Mouse (Mus musculus) lung, postnatal 10 days (tissue): ENCODE measurements around the gene Dus2.
"Not testable (repeated sequence)": the region's sequence is repeated elsewhere in the genome, so short reads cannot be mapped to it uniquely, and the experiment has no call there.

Experiments
- DNase-seq: peaks from one replicate; pipeline ENCODE4 v3.0.0; 2021

The Dus2 gene

GRCm38 (mm10) chr8:105991546-105991945 lies 409 bp downstream of the Dus2 start:
- DNase-seq: peak; percentile 36

DNA sequence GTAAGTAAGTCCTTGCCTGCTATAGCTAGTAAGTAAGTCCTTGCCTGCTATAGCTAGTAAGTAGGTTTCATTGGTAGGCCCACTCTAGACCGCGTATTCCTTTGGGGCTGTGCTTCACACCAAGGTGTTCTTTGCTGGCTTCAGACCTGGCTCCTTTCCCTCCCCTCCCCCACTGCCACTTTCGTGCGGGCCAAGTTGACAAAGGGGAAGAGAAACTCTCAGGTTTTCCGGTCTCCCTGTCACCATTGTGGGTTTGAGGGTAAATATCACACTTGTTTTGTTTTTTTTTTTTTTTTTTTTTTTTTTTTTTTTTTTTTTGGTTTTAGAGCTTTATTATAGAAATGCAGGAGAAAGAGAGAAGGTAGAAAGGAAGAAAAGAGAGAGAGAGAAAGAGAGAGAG lies 1.4 kb downstream of the Dus2 start:
- peak; percentile 47 for DNase-seq

- DNase-seq: no peak
Observed at GRCm38 (mm10) chr8:105993226-105993625, 2.1 kb downstream of the Dus2 start.

DNA sequence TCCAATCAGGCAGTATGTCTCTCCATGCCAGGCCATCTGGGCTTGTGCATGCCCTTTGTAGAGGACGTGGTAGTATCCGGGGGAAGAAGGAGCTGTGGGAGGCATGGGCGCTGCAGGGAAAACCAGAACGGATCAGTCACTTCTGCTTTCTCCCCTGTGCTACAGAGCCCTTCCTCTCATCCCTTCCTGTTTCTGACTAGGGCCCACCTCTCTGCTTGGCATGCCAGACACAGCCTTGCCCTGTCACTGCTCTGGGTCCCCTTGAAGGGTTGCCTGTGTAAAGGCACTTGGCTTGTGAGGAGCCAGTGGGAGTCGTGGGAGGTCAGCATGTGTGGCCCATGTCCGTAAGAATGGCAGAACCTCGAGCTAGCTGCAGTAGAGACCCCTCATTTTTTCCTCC lies 5.2 kb downstream of the Dus2 start:
- no peak for DNase-seq

DNA sequence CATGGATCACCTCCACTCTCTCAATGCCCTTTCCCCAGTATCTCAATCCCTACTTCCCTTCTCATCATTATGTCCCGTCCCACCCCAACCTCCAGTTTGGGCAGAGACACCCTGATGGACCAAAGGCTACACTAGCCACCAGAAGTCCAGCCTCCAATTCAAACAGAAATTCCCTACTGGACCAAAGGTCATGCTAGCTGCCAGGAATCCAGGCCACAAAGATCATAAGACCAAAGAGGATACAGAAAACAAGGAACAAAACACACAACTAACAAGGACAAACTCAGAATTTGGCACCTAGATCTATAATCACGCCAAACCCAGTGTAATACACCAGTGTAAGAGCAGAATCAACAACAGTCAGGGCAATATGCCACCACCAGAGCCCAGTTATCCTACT lies 7.8 kb downstream of the Dus2 start:
- no peak for DNase-seq

GRCm38 (mm10) chr8:106001908-106002307 lies 10.8 kb downstream of the Dus2 start:
- DNase-seq: no peak

DNA sequence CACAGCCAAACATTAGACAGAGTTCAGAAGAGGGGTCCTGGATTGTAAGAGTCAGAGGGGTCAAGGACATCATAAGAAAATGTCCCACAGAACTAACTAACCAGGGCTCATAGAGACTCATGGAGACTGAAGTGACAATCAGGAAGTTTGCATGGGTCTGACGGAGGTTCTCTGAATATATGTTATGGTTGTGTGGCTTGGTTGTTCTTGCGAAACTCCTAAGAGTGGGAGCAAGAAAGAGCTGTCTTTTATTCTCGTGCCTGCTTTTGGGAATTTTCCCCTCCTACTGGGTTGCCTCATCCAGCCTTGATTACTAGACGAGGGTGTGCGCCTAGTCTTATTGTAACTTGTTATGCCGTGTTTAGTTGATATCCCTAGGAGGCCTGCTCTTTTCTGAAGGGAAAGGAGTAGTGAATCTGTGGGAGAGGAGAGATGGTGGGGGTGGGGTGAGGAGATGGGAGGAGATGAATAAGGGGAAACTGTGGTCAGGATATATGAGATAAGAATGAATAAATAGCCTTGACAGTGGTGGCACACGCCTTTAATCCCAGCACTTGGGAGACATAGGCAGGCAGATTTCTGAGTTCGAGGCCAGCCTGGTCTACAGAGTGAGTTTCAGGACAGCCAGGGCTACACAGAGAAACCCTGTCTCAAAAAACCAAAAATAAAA lies 13.5 kb downstream of the Dus2 start:
- DNase-seq: no peak

DNA sequence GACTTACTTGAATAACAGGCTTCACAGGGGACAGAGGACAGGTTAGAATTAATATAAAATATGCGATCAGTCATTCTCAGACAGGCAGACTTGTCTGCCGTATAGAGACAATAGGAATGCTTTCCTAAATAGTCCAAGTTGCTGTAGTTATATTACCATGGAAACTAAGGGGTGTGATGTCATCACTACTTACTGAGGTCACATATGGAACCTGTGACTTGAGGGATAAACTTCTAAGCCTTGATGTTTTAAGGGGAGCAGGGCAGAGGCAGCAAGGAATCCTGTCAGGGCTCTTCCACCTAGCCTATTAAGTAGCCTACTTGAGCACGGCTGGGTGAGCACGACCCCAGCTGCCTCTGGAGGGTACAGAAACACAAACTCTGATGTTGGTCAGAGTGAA lies 14.7 kb downstream of the Dus2 start, which contains the start of gene Dpep2nb:
Gene Dpep2nb, minus strand, starts transcription at position 101 of the 400 bp plus-strand sequence.
- DNase-seq: no peak

DNA sequence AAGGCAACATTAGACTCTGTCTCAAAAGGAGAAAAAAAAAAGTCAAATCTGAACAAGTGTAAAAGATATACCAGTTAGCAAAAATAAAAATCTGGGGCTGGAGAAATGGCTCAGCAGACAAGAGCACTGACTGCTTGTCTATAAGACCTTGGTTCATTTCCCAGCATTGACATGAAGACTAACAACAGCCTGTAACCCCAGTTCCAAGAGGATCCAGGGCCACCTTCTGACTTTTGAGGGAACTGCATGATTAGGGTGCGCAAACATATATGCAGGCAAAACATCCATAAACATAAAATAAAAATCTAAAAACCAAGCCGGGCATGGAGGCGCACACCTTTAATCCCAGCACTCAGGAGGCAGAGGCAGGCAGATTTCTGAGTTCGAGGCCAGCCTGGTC lies 15.3 kb downstream of the Dus2 start:
- no peak for DNase-seq

DNA sequence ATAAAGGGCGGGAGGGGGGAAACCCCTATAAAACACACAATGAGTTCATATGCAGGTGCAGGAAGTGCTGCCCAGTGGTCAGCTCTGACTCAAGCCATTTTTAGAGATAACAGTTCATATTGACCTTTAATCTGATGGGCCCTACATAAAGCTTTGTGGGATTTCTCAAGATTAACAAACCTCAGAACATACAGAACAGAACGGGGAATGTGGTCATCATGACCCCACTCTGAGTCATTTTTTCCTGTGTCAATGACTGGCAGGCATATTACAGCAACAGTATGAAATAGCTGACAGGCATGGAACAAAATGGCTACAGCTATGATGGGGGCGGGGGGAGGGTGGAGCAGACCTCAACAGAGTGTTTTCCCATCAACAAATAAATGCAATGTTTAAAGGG lies 16.0 kb downstream of the Dus2 start:
- no peak for DNase-seq

- not testable (repeated sequence) for DNase-seq
Observed at GRCm38 (mm10) chr8:106007891-106008290, 16.8 kb downstream of the Dus2 start.

- peak; percentile 94 for DNase-seq
Observed at GRCm38 (mm10) chr8:106010748-106011642, 19.9 kb downstream of the Dus2 start.

DNA sequence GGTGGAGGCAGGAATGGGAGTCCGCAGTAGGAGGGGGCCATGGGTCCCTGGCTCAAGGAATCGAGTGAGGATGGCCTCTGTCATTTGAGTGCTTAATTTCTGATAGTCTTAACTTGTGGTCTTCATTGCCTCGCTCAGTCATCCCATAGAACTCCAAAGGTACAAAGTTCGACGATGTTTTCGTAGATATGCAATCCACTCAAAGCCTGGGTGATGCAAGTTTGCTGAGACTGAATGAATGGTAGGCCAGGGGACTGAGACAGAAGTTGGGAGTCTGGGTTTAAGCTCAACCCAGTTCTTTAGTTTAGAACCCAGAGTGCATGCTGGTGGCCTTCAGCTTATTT lies 20.5 kb downstream of the Dus2 start, which contains the start of gene Ddx28:
Gene Ddx28, minus strand, starts transcription at position 240 of the 344 bp plus-strand sequence.
- no peak for DNase-seq

GRCm38 (mm10) chr8:106012203-106012602 lies 21.1 kb downstream of the Dus2 start:
- not testable (repeated sequence) for DNase-seq

DNA sequence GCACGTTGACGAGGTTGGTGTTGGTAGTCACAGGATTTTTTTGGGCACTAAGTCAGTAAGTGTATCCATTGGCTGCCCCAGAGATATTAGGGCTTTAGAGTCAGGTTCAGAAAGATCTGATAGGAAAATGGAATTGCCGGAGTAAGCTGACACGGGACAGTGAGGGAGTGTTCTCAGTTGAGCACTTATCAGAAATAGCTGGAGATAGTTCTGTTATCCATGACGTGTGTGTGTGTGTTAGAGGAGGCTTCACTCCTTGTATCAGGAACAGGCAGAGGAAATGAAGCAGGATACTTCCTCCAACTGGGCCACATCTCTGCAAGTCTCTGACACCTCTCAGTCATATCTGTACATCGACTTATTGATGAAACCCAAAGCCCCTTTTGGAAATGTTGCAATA lies 25.1 kb downstream of the Dus2 start:
- DNase-seq: no peak

- DNase-seq: no peak
Observed at GRCm38 (mm10) chr8:106017130-106017529, 26.0 kb downstream of the Dus2 start.

GRCm38 (mm10) chr8:106018039-106018438 lies 26.9 kb downstream of the Dus2 start:
- no peak for DNase-seq

- peak; percentile 81 for DNase-seq
Observed at GRCm38 (mm10) chr8:106022483-106022882, 31.3 kb downstream of the Dus2 start.

DNA sequence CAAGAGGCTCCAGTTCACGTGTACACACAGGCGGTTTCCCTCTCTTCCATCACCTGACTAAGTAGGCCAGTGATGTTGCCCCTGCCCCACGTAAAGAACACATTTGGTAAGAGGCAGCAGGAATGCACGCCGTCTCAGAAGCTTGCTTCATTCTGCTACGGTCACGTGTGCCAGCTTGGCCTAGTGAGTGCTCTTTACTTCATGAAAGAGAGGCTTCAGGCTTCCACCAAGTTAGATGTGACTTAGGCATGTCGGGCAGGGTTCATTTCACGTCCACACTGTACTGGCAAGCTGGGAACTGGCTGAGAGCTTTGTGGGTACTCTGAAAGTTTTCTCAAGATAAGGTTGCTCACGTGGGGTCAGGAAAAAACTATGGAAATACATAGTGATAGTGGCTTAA lies 47.6 kb downstream of the Dus2 start:
- peak; percentile 18 for DNase-seq

GRCm38 (mm10) chr8:106039605-106040004 lies 48.5 kb downstream of the Dus2 start:
- DNase-seq: no peak

DNA sequence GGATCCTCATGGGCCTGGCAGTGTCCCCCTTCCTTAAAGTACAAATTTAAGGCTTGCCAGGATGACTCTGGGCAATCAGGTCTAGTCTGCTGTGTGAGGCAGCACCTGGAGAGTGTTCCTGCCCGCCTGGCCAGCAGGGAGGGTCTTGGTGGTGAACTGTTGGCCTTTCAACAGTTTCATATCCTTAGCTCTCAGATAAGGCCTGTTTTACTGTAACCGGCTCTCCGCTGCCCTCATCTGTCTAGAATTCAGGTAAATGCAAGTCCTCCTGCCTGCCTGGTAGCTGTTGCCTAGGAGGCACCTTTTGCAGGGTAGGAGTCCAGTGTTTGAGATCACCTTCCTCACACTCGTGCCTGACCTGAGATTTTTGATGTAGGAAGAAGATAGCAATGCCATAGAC lies 49.1 kb downstream of the Dus2 start:
- no peak for DNase-seq

DNA sequence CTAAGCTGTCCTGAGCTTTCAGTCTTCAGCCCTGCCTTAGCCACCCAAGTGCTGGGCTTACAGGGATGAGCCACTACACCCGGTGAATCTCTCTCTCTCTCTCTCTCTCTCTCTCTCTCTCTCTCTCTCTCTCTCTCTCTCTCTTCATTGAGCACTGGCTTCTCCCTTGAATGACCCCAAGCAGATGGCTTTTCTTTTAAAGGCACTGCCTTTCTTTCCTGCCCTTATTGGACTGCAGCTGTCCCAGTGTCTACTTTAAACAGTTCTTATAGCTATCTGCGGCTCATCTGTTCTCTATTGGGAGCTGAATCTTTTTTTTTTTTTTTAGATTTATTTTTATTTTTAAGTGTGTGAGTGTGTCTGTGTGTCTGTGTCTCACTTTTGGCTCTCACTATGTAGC lies 51.9 kb downstream of the Dus2 start:
- DNase-seq: no peak

- peak; percentile 39 for DNase-seq
Observed at GRCm38 (mm10) chr8:106044151-106044550, 53.0 kb downstream of the Dus2 start.

DNA sequence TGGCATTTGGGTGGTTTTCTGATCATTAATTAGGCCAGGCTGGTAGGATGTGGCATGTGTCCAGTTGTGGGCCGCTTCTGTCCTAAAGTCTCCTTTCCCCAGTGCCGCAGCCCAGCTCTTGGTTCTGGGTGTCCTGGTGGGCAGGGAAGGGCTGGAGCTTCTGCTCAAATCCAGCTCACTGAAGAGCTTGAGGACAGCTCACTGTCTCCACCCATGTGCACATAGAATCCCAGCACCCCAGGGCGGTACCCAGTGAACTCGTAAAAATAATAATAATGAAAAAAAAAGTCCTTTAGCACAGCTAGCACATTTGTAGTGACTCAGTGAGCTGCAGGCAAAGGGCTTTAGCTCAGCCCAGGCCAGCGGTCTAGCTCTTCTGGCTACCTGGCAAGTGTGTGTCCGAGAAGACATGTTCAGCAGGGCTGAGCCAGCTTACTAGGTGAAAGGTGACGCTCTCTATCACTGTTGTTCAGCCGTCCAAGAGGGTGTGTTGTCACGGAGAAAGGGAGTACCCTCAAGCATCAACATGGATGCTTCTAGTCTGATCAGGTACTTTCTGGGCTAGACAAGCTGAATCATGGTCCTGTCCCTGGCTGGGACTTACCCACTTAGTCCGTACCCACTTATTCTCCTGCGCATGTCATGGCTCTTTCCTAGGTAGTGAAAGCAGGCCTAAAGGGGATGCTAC lies 55.9 kb downstream of the Dus2 start:
- DNase-seq: no peak
